Mouse (Mus musculus) left cerebral cortex, postnatal 10 days (tissue): ENCODE data around the gene B130006D01Rik. TPM values are rescaled to one million over a fixed set of nuclear protein-coding genes. Genes with fewer than 3 reads are reported as not detected.

Experiments
- DNase-seq, 2 experiments: peaks; one replicate each; pipeline ENCODE4 v3.0.0; 2021 to 2022; ENCODE audit warnings: low spot score in 2 of 2, mixed read lengths in 1 of 2; ENCODE audit errors: extremely low spot score in 1 of 2
- intact Hi-C: fragments of 180-260 bp; cut with DNase I; formaldehyde crosslinking; loops from one replicate; pipeline ENCODE4 v1.15.1; 2025
- total RNA-seq, 2 experiments: library from RNA; stranded (reverse); gene quantifications; 2 replicates each; pipeline ENCODE4 v1.2.3; 2021

The B130006D01Rik gene
- total RNA-seq, 2 experiments from 2014 or later: 1.1 to 1.3 TPM

DNA sequence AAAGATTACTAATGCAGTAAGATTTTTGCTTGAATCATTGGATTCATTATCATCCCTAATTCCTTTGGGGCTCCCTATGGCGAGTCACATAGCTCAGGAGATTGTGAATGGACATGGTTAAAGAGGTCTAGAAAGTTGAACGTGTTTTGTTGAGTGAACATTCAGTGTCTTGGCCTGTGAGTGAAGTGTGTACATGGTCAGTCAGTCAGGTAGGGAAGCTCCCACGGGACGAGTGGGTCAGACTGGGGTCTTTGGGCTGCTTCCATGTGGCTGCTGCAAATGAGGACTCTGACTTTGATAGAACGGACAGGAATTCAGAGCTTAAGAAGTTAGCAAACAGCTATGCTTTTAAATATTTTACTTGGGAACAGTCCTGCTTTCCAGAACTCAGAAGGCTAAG is 37.1 kb downstream of the B130006D01Rik start:
- intact Hi-C loops: no loop called here
- no peak for DNase-seq

DNA sequence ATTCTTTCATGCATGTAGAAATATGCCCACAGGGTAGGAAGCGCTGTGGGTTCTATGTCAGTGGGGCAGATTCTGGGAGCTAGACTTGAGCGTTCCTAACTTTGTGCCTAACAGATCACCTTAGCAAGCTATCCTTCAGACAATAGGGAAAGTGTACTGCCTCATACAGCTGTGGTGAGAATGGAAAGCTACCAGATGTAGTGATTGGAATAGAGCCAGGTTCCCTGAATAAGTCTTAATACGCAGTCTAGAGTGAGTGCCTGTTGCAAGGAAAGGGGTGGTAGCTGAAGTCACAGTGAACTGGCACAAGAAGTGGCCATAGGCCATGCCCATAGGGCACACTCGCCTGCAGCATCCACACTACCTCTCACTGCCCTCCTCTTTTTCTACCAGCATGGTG is 39.6 kb downstream of the B130006D01Rik start:
- intact Hi-C loops: no loop called here
- DNase-seq: no peak

DNA sequence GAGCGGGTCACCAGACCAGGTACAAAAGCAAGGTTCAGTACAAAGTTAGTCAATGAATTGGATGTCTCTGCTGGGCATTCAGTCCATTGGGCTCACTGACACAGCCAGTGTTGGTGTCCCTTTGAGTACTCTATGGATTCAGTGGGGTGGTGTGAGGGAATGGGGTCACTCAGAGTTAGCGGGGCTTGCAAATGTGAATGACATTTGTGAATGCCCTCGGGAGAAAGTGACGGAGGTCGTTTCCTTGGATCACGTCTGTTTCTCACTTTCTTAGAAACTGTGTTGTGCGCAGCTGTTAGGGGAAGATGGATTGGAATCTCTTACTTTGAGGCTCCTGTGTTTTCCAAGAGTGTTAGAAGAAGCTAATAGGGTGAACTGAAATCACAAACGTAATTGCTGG is 41.4 kb downstream of the B130006D01Rik start:
- no peak for DNase-seq
- intact Hi-C loops: no loop called here

DNA sequence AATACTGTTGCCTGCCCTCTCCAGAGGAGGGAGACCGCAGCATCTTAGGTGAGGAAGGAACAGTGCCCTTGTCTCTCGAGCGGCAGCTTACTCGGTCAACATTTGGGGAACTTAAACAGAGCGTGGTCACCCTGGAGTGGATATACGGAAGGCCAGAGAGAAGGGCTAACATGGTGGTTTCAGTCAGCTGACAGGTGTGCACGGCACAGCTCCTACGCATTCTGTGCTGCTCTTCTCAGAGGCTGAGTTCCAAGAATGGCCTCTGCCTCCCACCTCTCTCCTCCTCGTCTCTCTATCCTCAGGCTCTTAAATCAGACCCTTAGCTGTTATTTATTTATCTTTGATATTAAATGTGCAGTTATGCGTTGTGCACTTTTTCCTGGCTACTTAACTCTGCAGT is 41.9 kb downstream of the B130006D01Rik start:
- intact Hi-C loops: no loop called here
- DNase-seq: no peak

DNA sequence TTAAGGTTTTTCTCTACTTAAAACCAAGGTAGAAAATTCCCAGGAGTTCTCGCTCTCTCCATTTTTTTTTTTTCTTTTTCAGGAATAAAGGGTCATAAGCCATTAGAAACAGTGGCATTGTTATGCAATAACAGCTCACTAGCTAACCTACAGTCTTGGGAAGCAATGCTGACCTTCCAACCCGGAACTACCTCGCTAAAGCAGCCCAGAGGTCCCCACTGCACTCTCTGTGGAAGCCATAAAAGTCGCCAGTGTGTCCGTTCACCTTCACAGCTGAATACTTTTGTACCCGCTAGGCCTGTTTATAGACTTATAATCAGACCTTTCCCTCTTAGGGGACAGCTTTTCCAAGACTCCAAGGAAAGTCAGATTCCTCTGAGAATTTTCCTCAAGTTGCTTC is 44.9 kb downstream of the B130006D01Rik start:
- DNase-seq: no peak
- intact Hi-C loops: no loop called here

DNA sequence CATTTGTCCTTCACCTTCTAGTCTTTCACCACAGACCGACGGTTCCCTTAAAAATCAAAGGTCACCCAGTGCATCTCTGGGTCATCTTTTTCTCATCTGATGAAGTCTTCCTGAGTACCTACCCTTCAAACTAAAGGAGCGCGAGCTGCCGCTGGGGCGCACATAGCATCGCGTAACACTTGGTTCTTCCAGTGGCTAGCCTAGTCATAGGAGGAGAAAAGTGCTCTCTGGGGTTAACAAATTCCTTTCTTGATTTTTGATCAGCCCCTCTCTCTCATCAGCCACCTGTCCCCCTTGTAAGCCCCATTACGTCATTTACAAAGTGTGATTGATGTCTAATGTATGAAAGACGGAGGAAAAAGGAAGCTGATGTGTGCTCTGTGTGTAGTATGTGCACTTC is 45.8 kb downstream of the B130006D01Rik start:
- intact Hi-C loops: no loop called here
- no peak for DNase-seq

DNA sequence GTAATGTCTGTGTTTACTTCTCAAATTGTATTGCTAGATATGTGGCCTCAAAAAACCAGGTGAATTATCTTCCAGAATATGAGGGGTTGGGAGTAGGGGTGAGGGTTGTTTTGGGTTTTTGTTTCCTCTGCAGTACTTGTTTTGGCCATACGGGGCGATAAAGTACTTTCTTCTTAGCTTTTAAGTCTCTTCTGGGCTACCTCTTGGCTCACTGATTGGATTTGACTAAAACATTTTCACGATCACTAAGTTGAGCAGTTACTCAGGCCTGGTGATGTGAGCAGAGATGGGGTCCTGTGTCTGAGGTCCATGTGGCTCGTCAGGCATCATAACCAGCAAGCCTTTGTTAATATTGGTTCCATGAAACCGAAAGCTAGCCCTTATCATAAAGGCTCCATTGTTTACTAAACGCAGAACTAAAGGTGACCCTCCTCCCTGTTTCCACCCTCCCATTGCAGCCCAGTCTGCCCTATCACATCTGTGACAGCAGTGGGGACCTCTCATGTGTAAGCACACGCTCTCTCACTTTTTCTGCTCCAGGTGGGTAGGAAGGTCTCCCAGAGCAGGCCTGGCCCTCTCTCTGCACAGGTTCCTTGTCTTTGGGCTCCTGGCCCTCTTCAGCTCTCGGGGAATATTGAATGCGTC is 47.5 kb downstream of the B130006D01Rik start:
- intact Hi-C loops: no loop called here
- no peak for DNase-seq

DNA sequence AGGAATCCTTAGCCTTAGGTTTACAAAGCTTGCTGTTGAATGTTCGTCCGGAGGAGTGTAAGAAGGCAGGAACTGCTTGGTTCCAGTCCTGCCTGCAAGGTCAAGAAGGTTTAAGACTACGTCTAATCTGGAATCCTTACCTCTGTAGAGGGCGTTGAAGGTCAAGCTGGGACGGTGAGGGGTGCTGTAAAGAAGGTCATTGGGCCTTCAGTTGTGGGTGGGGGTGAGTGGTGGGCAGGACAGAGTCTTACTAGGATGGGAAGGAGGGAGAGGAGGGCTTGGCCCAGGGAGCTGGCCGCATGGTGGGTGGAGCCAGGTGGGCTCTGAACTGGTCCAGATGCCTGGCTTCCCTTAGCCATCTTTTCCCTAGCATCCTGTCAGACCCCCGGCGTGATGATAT is 48.3 kb downstream of the B130006D01Rik start:
- no peak for DNase-seq
- intact Hi-C loops: loop anchor here (2.0 kb wide), 1 partner anchor 53 kb away; the partner anchor contains the start of gene Phospho1

DNA sequence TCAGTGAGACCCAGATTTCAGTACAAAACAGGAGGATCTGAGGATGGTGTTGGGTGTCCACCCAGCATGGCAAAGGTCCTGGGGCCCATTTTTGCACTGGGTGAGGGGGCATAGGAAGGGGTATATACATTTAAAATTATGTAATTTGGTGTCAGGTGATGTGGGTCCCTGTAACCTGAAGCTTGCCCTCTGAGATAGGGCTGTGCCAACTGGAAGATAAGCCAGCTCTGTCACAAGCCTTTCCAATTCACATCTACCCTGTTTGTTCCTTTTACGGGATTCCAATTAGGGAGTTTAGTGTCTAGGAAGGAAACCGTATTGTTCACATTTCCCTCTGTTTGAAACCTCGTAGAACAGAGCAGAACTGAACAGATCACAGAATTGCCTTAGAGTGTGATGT is 49.9 kb downstream of the B130006D01Rik start:
- DNase-seq: no peak
- intact Hi-C loops: loop anchor here (2.0 kb wide), 1 partner anchor 52 kb away; the partner anchor contains the start of gene Phospho1

Other genes with a start within 250 kb of the B130006D01Rik start
- gene Nxph3, start 209.0 kb upstream of the B130006D01Rik start, total RNA-seq: 10 to 100 TPM; 35.6 to 41.7 TPM
- 1 to 10 TPM; 1.9 to 2.1 TPM for gene Ngfr, start 135.9 kb upstream of the B130006D01Rik start, total RNA-seq
- 100 to 1,000 TPM in 1 of 2 experiments, 10 to 100 TPM in 1; 88.3 to 104 TPM for gene Phb, start 56.6 kb upstream of the B130006D01Rik start, total RNA-seq
- gene Zfp652, start 10.9 kb upstream of the B130006D01Rik start, total RNA-seq: 10 to 100 TPM; 39.9 to 40.8 TPM
- 10 to 100 TPM; 15.4 TPM for gene Phospho1, start 100.9 kb downstream of the B130006D01Rik start, total RNA-seq
- 1 to 10 TPM in 1 of 2 experiments, under 1 TPM in 1; 0.79 to 2.3 TPM for gene Gngt2, start 113.6 kb downstream of the B130006D01Rik start, total RNA-seq
- 1 to 10 TPM; 5.1 to 5.8 TPM for gene Abi3, start 118.9 kb downstream of the B130006D01Rik start, total RNA-seq
- gene B4galnt2, start 191.3 kb downstream of the B130006D01Rik start, total RNA-seq: not detected